Mouse (Mus musculus) brain, embryonic 14.5 days (tissue): ENCODE results near the gene Rd3. TPM values are rescaled to one million over a fixed set of nuclear protein-coding genes. Genes with fewer than 3 reads are reported as not detected.

Experiments
- DNase-seq: peaks from one replicate; pipeline ENCODE4 v3.0.0-alpha.2; 2011; ENCODE audit warnings: low read depth
- CTCF ChIP-seq: fragments of 200-500 bp; IDR thresholded peaks from 2 replicates; pipeline ENCODE4 v1.5.1; 2012; ENCODE audit warnings: inconsistent platforms, mild to moderate bottlenecking, moderate library complexity, borderline replicate concordance; ENCODE audit not compliant: insufficient read depth, insufficient read length; ENCODE audit errors: extremely low read depth
- POLR2A ChIP-seq: fragments of 200-500 bp; IDR thresholded peaks from 2 replicates; pipeline ENCODE4 v1.6.1; 2012; ENCODE audit warnings: mild to moderate bottlenecking, inconsistent platforms, borderline replicate concordance; ENCODE audit not compliant: poor library complexity, insufficient read depth, insufficient read length, severe bottlenecking; ENCODE audit errors: extremely low read depth
- polyA plus RNA-seq: library from polyadenylated mRNA; depleted of rRNA; stranded (reverse); fragments of >200 nt; gene quantifications from 2 replicates; pipeline ENCODE4 v1.2.3, GENCODE M21; 2012

Rd3 gene
- polyA plus RNA-seq, 1 experiment = 3.2 TPM

GRCm38 (mm10) chr1:191964773-191965481, 12.2 kb upstream of the Rd3 start:
- DNase-seq = peak; percentile 93
- TF ChIP-seq CTCF (peak; percentile 97), POLR2A (no peak)

- TF ChIP-seq CTCF = no peak
- no peak for TF ChIP-seq POLR2A
- no peak for DNase-seq
Measured at GRCm38 (mm10) chr1:191969939-191970338, 7.2 kb upstream of the Rd3 start.

- DNase-seq = no peak
- no peak for TF ChIP-seq POLR2A
Measured at GRCm38 (mm10) chr1:191974509-191975405, 2.4 kb upstream of the Rd3 start.

- TF ChIP-seq CTCF (no peak), POLR2A (no peak)
- peak; percentile 92 for DNase-seq
Measured at GRCm38 (mm10) chr1:191981426-191982102, 4.4 kb downstream of the Rd3 start.

- no peak for TF ChIP-seq CTCF
- no peak for TF ChIP-seq POLR2A
- DNase-seq = no peak
Measured at GRCm38 (mm10) chr1:191986674-191987480, 9.7 kb downstream of the Rd3 start.

GRCm38 (mm10) chr1:191987481-191987769, 10.3 kb downstream of the Rd3 start:
- DNase-seq = no peak
- no peak for TF ChIP-seq CTCF
- no peak for TF ChIP-seq POLR2A

- TF ChIP-seq POLR2A = no peak
- no peak for TF ChIP-seq CTCF
- no peak for DNase-seq
Measured at GRCm38 (mm10) chr1:191988646-191989045, 11.5 kb downstream of the Rd3 start.

- TF ChIP-seq POLR2A (no peak), CTCF (no peak)
- DNase-seq = no peak
Measured at GRCm38 (mm10) chr1:191989060-191989459, 11.9 kb downstream of the Rd3 start.

- no peak for TF ChIP-seq CTCF
- TF ChIP-seq POLR2A = peak; percentile 78; the same call in 1 of the 2 replicates
- DNase-seq = peak; percentile 99
Measured at GRCm38 (mm10) chr1:191989994-191990393, 12.8 kb downstream of the Rd3 start.

- DNase-seq = no peak
- TF ChIP-seq POLR2A = no peak
- no peak for TF ChIP-seq CTCF
Measured at GRCm38 (mm10) chr1:191992040-191992780, 15.0 kb downstream of the Rd3 start.
